Mouse (Mus musculus): ENCODE results near the gene Ccdc124. TPM values are rescaled to one million over a fixed set of nuclear protein-coding genes. Genes with fewer than 3 reads are reported as not detected.

The Ccdc124 gene
- polyA plus RNA-seq, 1 experiment from 2014 or later: 97.3 TPM

GRCm38 (mm10) chr8:70905463-70905830 is 31.7 kb upstream of the Ccdc124 start:
- 18% methylated on average over 8 of the region's 8 CpGs for WGBS

GRCm38 (mm10) chr8:70904532-70904931 is 30.8 kb upstream of the Ccdc124 start:
- 55% methylated on average over 4 of the region's 4 CpGs for WGBS
- H3K4me1 ChIP-seq (replicated peaks; ENCODE audit: control insufficient read depth, insufficient read depth, low read length): peaks cover 10% of the 10 kb centered on the region
- no peak overlapping the region for H3K4me2 ChIP-seq (ENCODE audit: low read length)
- no peak overlapping the region for H3K9ac ChIP-seq (ENCODE audit: low read length)
- DNase-seq (ENCODE audit: low spot score) (no peak), ATAC-seq (replicated peaks; ENCODE audit: low FRiP score, low TSS enrichment, low read depth) (no peak)
- H3K4me3 ChIP-seq (ENCODE audit: low read depth, low read length): no peak overlapping the region
- H3K27me3 ChIP-seq (replicated peaks; ENCODE audit: control insufficient read depth, insufficient read depth, low read length): 0 out of 2 replicates have a peak, but pooled peaks cover 2% of the 10 kb centered on the region
- no peak overlapping the region for H3K27ac ChIP-seq (ENCODE audit: low read depth)
- H3K9me3 ChIP-seq (ENCODE audit: control insufficient read depth, low read length): no peaks in the 10 kb centered on the region
- H3K36me3 ChIP-seq (ENCODE audit: control insufficient read depth, insufficient read depth, low read length): 0 out of 2 replicates have a peak, but pooled peaks cover 4% of the 10 kb centered on the region

More at GRCm38 (mm10) chr8:70905463-70905830, 31.7 kb upstream of the Ccdc124 start:
- Histone ChIP-seq H3K36me3 (ENCODE audit: control insufficient read depth, insufficient read depth, low read length) (0 out of 2 replicates have a peak, but pooled peaks cover 5% of the 10 kb centered on the region), H3K4me2 (ENCODE audit: low read length) (peak overlapping the region; percentile 73), H3K9me3 (ENCODE audit: control insufficient read depth, low read length) (no peaks in the 10 kb centered on the region), H3K4me3 (ENCODE audit: low read depth, low read length) (peak overlapping the region; percentile 80), H3K27ac (ENCODE audit: low read depth) (peak overlapping the region; percentile 90; the same call in 1 of the 2 replicates), H3K9ac (ENCODE audit: low read length) (peak overlapping the region; percentile 92), H3K27me3 (replicated peaks; ENCODE audit: control insufficient read depth, insufficient read depth, low read length) (0 out of 2 replicates have a peak, but pooled peaks cover 2% of the 10 kb centered on the region), H3K4me1 (replicated peaks; ENCODE audit: control insufficient read depth, insufficient read depth, low read length) (peaks cover 10% of the 10 kb centered on the region)
- ATAC-seq (replicated peaks; ENCODE audit: low FRiP score, low TSS enrichment, low read depth): peak; percentile 7; the same call in 1 of the 2 replicates
- no peak for DNase-seq (ENCODE audit: low spot score)

- Histone ChIP-seq H3K4me2 (ENCODE audit: low read length) (no peak overlapping the region), H3K36me3 (ENCODE audit: control insufficient read depth, insufficient read depth, low read length) (no peaks in the 10 kb centered on the region), H3K4me3 (ENCODE audit: low read depth, low read length) (no peak overlapping the region), H3K9ac (ENCODE audit: low read length) (no peak overlapping the region), H3K27ac (ENCODE audit: low read depth) (no peak overlapping the region), H3K27me3 (replicated peaks; ENCODE audit: control insufficient read depth, insufficient read depth, low read length) (0 out of 2 replicates have a peak, but pooled peaks cover 2% of the 10 kb centered on the region), H3K9me3 (ENCODE audit: control insufficient read depth, low read length) (no peaks in the 10 kb centered on the region), H3K4me1 (replicated peaks; ENCODE audit: control insufficient read depth, insufficient read depth, low read length) (peaks cover 10% of the 10 kb centered on the region)
- no peak for DNase-seq (ENCODE audit: low spot score)
- ATAC-seq (replicated peaks; ENCODE audit: low FRiP score, low TSS enrichment, low read depth): no peak
Measured at GRCm38 (mm10) chr8:70903582-70903981, 29.8 kb upstream of the Ccdc124 start.

- Histone ChIP-seq H3K9ac (ENCODE audit: low read length) (no peak overlapping the region), H3K4me1 (replicated peaks; ENCODE audit: control insufficient read depth, insufficient read depth, low read length) (peaks cover 14% of the 10 kb centered on the region), H3K27me3 (replicated peaks; ENCODE audit: control insufficient read depth, insufficient read depth, low read length) (0 out of 2 replicates have a peak, but pooled peaks cover 2% of the 10 kb centered on the region), H3K4me2 (ENCODE audit: low read length) (no peak overlapping the region), H3K9me3 (ENCODE audit: control insufficient read depth, low read length) (no peaks in the 10 kb centered on the region), H3K4me3 (ENCODE audit: low read depth, low read length) (no peak overlapping the region), H3K27ac (ENCODE audit: low read depth) (no peak overlapping the region), H3K36me3 (ENCODE audit: control insufficient read depth, insufficient read depth, low read length) (no peaks in the 10 kb centered on the region)
- ATAC-seq (replicated peaks; ENCODE audit: low FRiP score, low TSS enrichment, low read depth) (no peak), DNase-seq (ENCODE audit: low spot score) (no peak)
- WGBS: 45% methylated on average over 4 of the region's 4 CpGs
Measured at GRCm38 (mm10) chr8:70903112-70903511, 29.4 kb upstream of the Ccdc124 start.

GRCm38 (mm10) chr8:70902211-70902610 is 28.5 kb upstream of the Ccdc124 start:
- ATAC-seq (replicated peaks; ENCODE audit: low FRiP score, low TSS enrichment, low read depth): no peak
- Histone ChIP-seq H3K4me2 (ENCODE audit: low read length) (no peak overlapping the region), H3K27me3 (replicated peaks; ENCODE audit: control insufficient read depth, insufficient read depth, low read length) (0 out of 2 replicates have a peak, but pooled peaks cover 2% of the 10 kb centered on the region), H3K9me3 (ENCODE audit: control insufficient read depth, low read length) (no peaks in the 10 kb centered on the region), H3K9ac (ENCODE audit: low read length) (no peak overlapping the region), H3K36me3 (ENCODE audit: control insufficient read depth, insufficient read depth, low read length) (no peaks in the 10 kb centered on the region), H3K27ac (ENCODE audit: low read depth) (no peak overlapping the region), H3K4me3 (ENCODE audit: low read depth, low read length) (no peak overlapping the region), H3K4me1 (replicated peaks; ENCODE audit: control insufficient read depth, insufficient read depth, low read length) (peaks cover 14% of the 10 kb centered on the region)
- 36% methylated on average over 5 of the region's 5 CpGs for WGBS
- no peak for DNase-seq (ENCODE audit: low spot score)

GRCm38 (mm10) chr8:70900872-70901387 is 27.2 kb upstream of the Ccdc124 start:
- ATAC-seq (replicated peaks; ENCODE audit: low FRiP score, low TSS enrichment, low read depth): no peak
- WGBS: 71% methylated on average over 2 of the region's 2 CpGs
- H3K36me3 ChIP-seq (ENCODE audit: control insufficient read depth, insufficient read depth, low read length): no peaks in the 10 kb centered on the region
- H3K4me2 ChIP-seq (ENCODE audit: low read length): no peak overlapping the region
- H3K9ac ChIP-seq (ENCODE audit: low read length): no peak overlapping the region
- H3K27ac ChIP-seq (ENCODE audit: low read depth): no peak overlapping the region
- H3K27me3 ChIP-seq (replicated peaks; ENCODE audit: control insufficient read depth, insufficient read depth, low read length): 0 out of 2 replicates have a peak, but pooled peaks cover 2% of the 10 kb centered on the region
- peaks cover 8% of the 10 kb centered on the region; the same call in 1 of the 2 replicates for H3K4me1 ChIP-seq (replicated peaks; ENCODE audit: control insufficient read depth, insufficient read depth, low read length)
- no peaks in the 10 kb centered on the region for H3K9me3 ChIP-seq (ENCODE audit: control insufficient read depth, low read length)
- no peak for DNase-seq (ENCODE audit: low spot score)
- no peak overlapping the region for H3K4me3 ChIP-seq (ENCODE audit: low read depth, low read length)

- H3K36me3 ChIP-seq (ENCODE audit: control insufficient read depth, insufficient read depth, low read length): peaks cover 16% of the 10 kb centered on the region
- 0 out of 2 replicates have a peak, but pooled peaks cover 4% of the 10 kb centered on the region for H3K4me1 ChIP-seq (replicated peaks; ENCODE audit: control insufficient read depth, insufficient read depth, low read length)
- no peak overlapping the region for H3K4me2 ChIP-seq (ENCODE audit: low read length)
- H3K9ac ChIP-seq (ENCODE audit: low read length): no peak overlapping the region
- H3K27me3 ChIP-seq (replicated peaks; ENCODE audit: control insufficient read depth, insufficient read depth, low read length): 0 out of 2 replicates have a peak, but pooled peaks cover 2% of the 10 kb centered on the region
- DNase-seq (ENCODE audit: low spot score) (no peak), ATAC-seq (replicated peaks; ENCODE audit: low FRiP score, low TSS enrichment, low read depth) (no peak)
- no peak overlapping the region for H3K27ac ChIP-seq (ENCODE audit: low read depth)
- 87% methylated on average over 2 of the region's 2 CpGs for WGBS
- H3K4me3 ChIP-seq (ENCODE audit: low read depth, low read length): no peak overlapping the region
- H3K9me3 ChIP-seq (ENCODE audit: control insufficient read depth, low read length): no peaks in the 10 kb centered on the region
Measured at GRCm38 (mm10) chr8:70899226-70899625, 25.5 kb upstream of the Ccdc124 start.

- Histone ChIP-seq H3K4me3 (ENCODE audit: low read depth, low read length) (no peak overlapping the region), H3K9ac (ENCODE audit: low read length) (no peak overlapping the region), H3K4me1 (replicated peaks; ENCODE audit: control insufficient read depth, insufficient read depth, low read length) (0 out of 2 replicates have a peak, but pooled peaks cover 4% of the 10 kb centered on the region), H3K4me2 (ENCODE audit: low read length) (no peak overlapping the region), H3K27me3 (replicated peaks; ENCODE audit: control insufficient read depth, insufficient read depth, low read length) (peaks cover 6% of the 10 kb centered on the region), H3K9me3 (ENCODE audit: control insufficient read depth, low read length) (no peaks in the 10 kb centered on the region), H3K36me3 (ENCODE audit: control insufficient read depth, insufficient read depth, low read length) (peaks cover 21% of the 10 kb centered on the region), H3K27ac (ENCODE audit: low read depth) (no peak overlapping the region)
- 52% methylated on average over 2 of the region's 2 CpGs for WGBS
- ATAC-seq (replicated peaks; ENCODE audit: low FRiP score, low TSS enrichment, low read depth) (no peak), DNase-seq (ENCODE audit: low spot score) (no peak)
Measured at GRCm38 (mm10) chr8:70898661-70899198, 25.0 kb upstream of the Ccdc124 start.
